Mouse (Mus musculus) MEL (cell line): ENCODE measurements at regions not wholly inside any gene's neighbourhood (a gene's known extent, or its start where the extent isn't known, plus 50 kb on each side); places are given as distances from the start of the nearest gene placed in this dataset.

Experiments used
- CHD1 ChIP-seq: IDR thresholded peaks from 2 replicates; pipeline ENCODE4 v1.6.1; 2012; ENCODE audit warnings: low read depth, mild to moderate bottlenecking, inconsistent platforms, low read length, improper control_type of control experiment
- CTCF ChIP-seq, 3 experiments: IDR thresholded peaks in 2 of 3; conservative IDR thresholded peaks in 1 of 3; 2 replicates each; pipeline ENCODE4 v1.5.1; 2011 to 2012; ENCODE audit warnings: low read length in 3 of 3, low read depth in 2 of 3, mild to moderate bottlenecking in 2 of 3, improper control_type of control experiment in 1 of 3, inconsistent platforms in 1 of 3, mixed read lengths in 1 of 3, moderate library complexity in 1 of 3; ENCODE audit not compliant: control insufficient read depth in 1 of 3, insufficient read depth in 1 of 3, poor library complexity in 1 of 3, severe bottlenecking in 1 of 3
- UBTF ChIP-seq: IDR thresholded peaks from 2 replicates; pipeline ENCODE4 v1.6.1; 2012; ENCODE audit warnings: low read depth, mild to moderate bottlenecking, inconsistent platforms, low read length, improper control_type of control experiment, moderate library complexity, borderline replicate concordance; ENCODE audit not compliant: insufficient read depth

- TF ChIP-seq CTCF (IDR thresholded peaks at IDR 0.05 in 2 of 3, conservative IDR thresholded peaks at IDR 0.05 in 1 of 3; ENCODE audit: control insufficient read depth in 1 of 3, insufficient read depth in 1 of 3, low read depth in 2 of 3, low read length in 3 of 3, poor library complexity in 1 of 3, severe bottlenecking in 1 of 3) (no peak), CHD1 (no peak), UBTF (no peak)
These were observed 184.4 kb downstream of the S1pr1 start for GRCm38 (mm10) chr3:115530441-115530840.
